In the genomic region with DNA sequence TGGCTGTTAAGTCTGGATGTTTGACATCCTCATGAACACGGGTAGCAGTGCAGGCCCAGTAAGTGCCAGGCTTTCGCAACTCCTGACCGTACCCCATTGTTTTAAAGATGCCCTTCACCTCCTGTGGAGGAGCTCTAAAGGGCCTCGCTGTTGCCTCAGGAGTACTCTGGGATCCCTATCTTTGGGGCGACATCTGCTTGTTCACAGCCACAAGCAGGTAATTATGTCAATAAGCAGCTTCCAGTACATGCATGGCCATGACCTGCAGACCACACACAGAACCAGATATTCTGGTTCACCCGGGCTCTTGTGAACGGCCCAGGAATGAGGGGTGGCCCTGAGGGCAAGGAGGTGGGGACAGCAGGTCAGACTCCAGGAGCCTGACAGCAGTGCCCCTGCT, we compare ENCODE assay signal across 19 mouse cellular contexts. TPM values are rescaled to one million over a fixed set of nuclear protein-coding genes. Genes with fewer than 3 reads are reported as not detected.
DNase-seq lines count a peak whose midpoint lies in the region; ATAC-seq and TF ChIP-seq lines count a peak whose summit lies in the region.
"Had no signal": no experiment of that assay in that cellular context is flagged by ENCODE, and none has a peak within 500 bp of the region (broad histone marks: within the 10 kb centered on the region; RNA-seq: fewer than 3 reads in every experiment).

No protein-coding gene starts in this region.

- 80% methylated on average over 7 of the region's 7 CpGs for WGBS in limb, embryonic 13.5 days
- 79% methylated on average over 7 of the region's 7 CpGs for WGBS in limb, embryonic 10.5 days
- WGBS in lung, postnatal 0 days: 49% methylated on average over 7 of the region's 7 CpGs
- WGBS in stomach, postnatal 0 days: 69% methylated on average over 7 of the region's 7 CpGs
- 94% methylated on average over 7 of the region's 7 CpGs for WGBS in heart, embryonic 11.5 days (ENCODE audit: insufficient replicate concordance)
- WGBS in hindbrain, embryonic 14.5 days: 89% methylated on average over 7 of the region's 7 CpGs

- TF ChIP-seq EP300 in lung, postnatal 0 days (IDR thresholded peaks at IDR 0.05): peak; percentile 84
- TF ChIP-seq EP300 in stomach, postnatal 0 days (optimal IDR thresholded peaks at IDR 0.05): peak; percentile 61

- TF ChIP-seq CTCF in lung, postnatal 0 days (IDR thresholded peaks at IDR 0.05): peak; percentile 7; the same call in 1 of the 2 replicates
- no peak for TF ChIP-seq CTCF in stomach, postnatal 0 days (IDR thresholded peaks at IDR 0.05; ENCODE audit: low read depth)

- H3K4me1 ChIP-seq in limb, embryonic 13.5 days: no peaks in the 10 kb centered on the region
- no peaks in the 10 kb centered on the region for H3K4me1 ChIP-seq in limb, embryonic 10.5 days
- H3K4me1 ChIP-seq in lung, postnatal 0 days (ENCODE audit: insufficient read depth, low read depth, low read length): peaks cover 5% of the 10 kb centered on the region; the same call in 1 of the 2 replicates
- H3K4me1 ChIP-seq in stomach, postnatal 0 days (replicated peaks; ENCODE audit: control insufficient read depth, insufficient read depth): no peaks in the 10 kb centered on the region
- no peaks in the 10 kb centered on the region for H3K4me1 ChIP-seq in heart, embryonic 11.5 days (ENCODE audit: control insufficient read depth, insufficient read depth, low read length)
- H3K4me1 ChIP-seq in hindbrain, embryonic 14.5 days (replicated peaks; ENCODE audit: control insufficient read depth, insufficient read depth, low read length): no peaks in the 10 kb centered on the region
- H3K4me1 ChIP-seq: forebrain, embryonic 15.5 days; hindbrain, embryonic 10.5 days; midbrain, embryonic 10.5 days had no signal

- no peak for ATAC-seq in limb, embryonic 13.5 days (ENCODE audit: low FRiP score, low read depth)
- ATAC-seq in granulocyte monocyte progenitor cell, adult 5-6 weeks (replicated peaks; ENCODE audit: poor library complexity, severe bottlenecking): peak; percentile 42
- peak; percentile 96 for ATAC-seq in lung, postnatal 0 days
- peak; percentile 83 for ATAC-seq in stomach, postnatal 0 days (ENCODE audit: low FRiP score, low TSS enrichment)
- ATAC-seq in heart, embryonic 11.5 days (replicated peaks; ENCODE audit: insufficient number of reproducible peaks, low FRiP score, low TSS enrichment): no peak
- no peak for ATAC-seq in hindbrain, embryonic 14.5 days (ENCODE audit: low FRiP score)
- ATAC-seq: CD4-positive, CD25-positive, alpha-beta regulatory T cell, adult 4 months; forebrain, embryonic 15.5 days had no signal

- H3K4me2 ChIP-seq in limb, embryonic 13.5 days (replicated peaks): no peak overlapping the region
- no peak overlapping the region for H3K4me2 ChIP-seq in lung, postnatal 0 days (replicated peaks; ENCODE audit: low read depth, low read length)
- H3K4me2 ChIP-seq in stomach, postnatal 0 days (replicated peaks; ENCODE audit: low read depth): no peak overlapping the region
- no peak overlapping the region for H3K4me2 ChIP-seq in heart, embryonic 11.5 days
- no peak overlapping the region for H3K4me2 ChIP-seq in hindbrain, embryonic 14.5 days (replicated peaks)
- H3K4me2 ChIP-seq: forebrain, embryonic 15.5 days; heart, embryonic 13.5 days; liver, embryonic 13.5 days had no signal

- no peak overlapping the region for H3K4me3 ChIP-seq in limb, embryonic 13.5 days
- no peak overlapping the region for H3K4me3 ChIP-seq in limb, embryonic 10.5 days
- no peak overlapping the region for H3K4me3 ChIP-seq in lung, postnatal 0 days (ENCODE audit: low read depth, low read length)
- H3K4me3 ChIP-seq in stomach, postnatal 0 days (ENCODE audit: low read depth, low read length): no peak overlapping the region
- H3K4me3 ChIP-seq in heart, embryonic 11.5 days (ENCODE audit: low read depth, low read length): no peak overlapping the region
- H3K4me3 ChIP-seq in hindbrain, embryonic 14.5 days (replicated peaks; ENCODE audit: low read length): no peak overlapping the region
- H3K4me3 ChIP-seq: forebrain, embryonic 15.5 days; gastrocnemius, adult 2 months; heart, embryonic 13.5 days; hindbrain, embryonic 10.5 days; liver, embryonic 13.5 days; midbrain, embryonic 10.5 days; myocyte had no signal

- H3K9me3 ChIP-seq in limb, embryonic 13.5 days: no peaks in the 10 kb centered on the region
- no peaks in the 10 kb centered on the region for H3K9me3 ChIP-seq in limb, embryonic 10.5 days (replicated peaks)
- H3K9me3 ChIP-seq in lung, postnatal 0 days (ENCODE audit: low read length): no peaks in the 10 kb centered on the region
- no peaks in the 10 kb centered on the region for H3K9me3 ChIP-seq in stomach, postnatal 0 days (ENCODE audit: control insufficient read depth, low read length)
- H3K9me3 ChIP-seq in heart, embryonic 11.5 days (replicated peaks; ENCODE audit: control insufficient read depth, low read length): no peaks in the 10 kb centered on the region
- H3K9me3 ChIP-seq in hindbrain, embryonic 14.5 days (ENCODE audit: control insufficient read depth, low read length): no peaks in the 10 kb centered on the region
- H3K9me3 ChIP-seq: forebrain, embryonic 15.5 days; heart, embryonic 13.5 days; hindbrain, embryonic 10.5 days; liver, embryonic 13.5 days; midbrain, embryonic 10.5 days had no signal

- no peak for DNase-seq in limb, embryonic 10.5 days (ENCODE audit: low spot score)
- DNase-seq in lung, postnatal 0 days (ENCODE audit: low spot score): peak; percentile 90
- peak; percentile 67 for DNase-seq in stomach, postnatal 0 days (ENCODE audit: low spot score)
- DNase-seq in cerebellum, postnatal 14 days: no peak
- DNase-seq in hindbrain, embryonic 14.5 days (ENCODE audit: low spot score): no peak
- DNase-seq: gastrocnemius, adult 2 months; liver, embryonic 13.5 days had no signal

- peaks cover 98% of the 10 kb centered on the region for H3K36me3 ChIP-seq in limb, embryonic 13.5 days
- peaks cover 100% of the 10 kb centered on the region for H3K36me3 ChIP-seq in limb, embryonic 10.5 days
- peaks cover 38% of the 10 kb centered on the region for H3K36me3 ChIP-seq in lung, postnatal 0 days (ENCODE audit: insufficient read depth, low read length)
- H3K36me3 ChIP-seq in stomach, postnatal 0 days (ENCODE audit: control insufficient read depth, insufficient read depth, low read length): peaks cover 36% of the 10 kb centered on the region
- peaks cover 43% of the 10 kb centered on the region for H3K36me3 ChIP-seq in heart, embryonic 11.5 days (ENCODE audit: control insufficient read depth, insufficient read depth, low read length)
- H3K36me3 ChIP-seq in hindbrain, embryonic 14.5 days (replicated peaks; ENCODE audit: control insufficient read depth, insufficient read depth): peaks cover 95% of the 10 kb centered on the region

- 0 out of 2 replicates have a peak overlapping the region, but pooled peaks have one; percentile 6 for H3K9ac ChIP-seq in limb, embryonic 13.5 days
- no peak overlapping the region for H3K9ac ChIP-seq in lung, postnatal 0 days (replicated peaks; ENCODE audit: low read depth)
- H3K9ac ChIP-seq in stomach, postnatal 0 days (ENCODE audit: low read length): no peak overlapping the region
- no peak overlapping the region for H3K9ac ChIP-seq in heart, embryonic 11.5 days (ENCODE audit: low read depth, low read length)
- no peak overlapping the region for H3K9ac ChIP-seq in hindbrain, embryonic 14.5 days
- H3K9ac ChIP-seq: forebrain, embryonic 15.5 days; heart, embryonic 13.5 days; liver, embryonic 13.5 days had no signal

- no peak overlapping the region for H3K27ac ChIP-seq in limb, embryonic 13.5 days
- H3K27ac ChIP-seq in limb, embryonic 10.5 days: no peak overlapping the region
- H3K27ac ChIP-seq in lung, postnatal 0 days (ENCODE audit: low read length): peak overlapping the region; percentile 11; the same call in 1 of the 2 replicates
- peak overlapping the region; percentile 65 for H3K27ac ChIP-seq in stomach, postnatal 0 days (replicated peaks)
- H3K27ac ChIP-seq in heart, embryonic 11.5 days (ENCODE audit: low read depth, low read length): no peak overlapping the region
- no peak overlapping the region for H3K27ac ChIP-seq in hindbrain, embryonic 14.5 days
- H3K27ac ChIP-seq: forebrain, embryonic 15.5 days; gastrocnemius, adult 2 months; heart, embryonic 13.5 days; hindbrain, embryonic 10.5 days; liver, embryonic 13.5 days; midbrain, embryonic 10.5 days had no signal

- no peaks in the 10 kb centered on the region for H3K27me3 ChIP-seq in limb, embryonic 13.5 days
- H3K27me3 ChIP-seq in limb, embryonic 10.5 days (ENCODE audit: low read depth, poor library complexity, severe bottlenecking): no peaks in the 10 kb centered on the region
- no peaks in the 10 kb centered on the region for H3K27me3 ChIP-seq in lung, postnatal 0 days (replicated peaks; ENCODE audit: insufficient read depth, low read length)
- H3K27me3 ChIP-seq in stomach, postnatal 0 days (ENCODE audit: control insufficient read depth, insufficient read depth, low read length): no peaks in the 10 kb centered on the region
- no peaks in the 10 kb centered on the region for H3K27me3 ChIP-seq in heart, embryonic 11.5 days (ENCODE audit: control insufficient read depth, insufficient read depth, low read length)
- H3K27me3 ChIP-seq in hindbrain, embryonic 14.5 days (ENCODE audit: control insufficient read depth, insufficient read depth, low read length): no peaks in the 10 kb centered on the region
- H3K27me3 ChIP-seq: forebrain, embryonic 15.5 days; heart, embryonic 13.5 days; liver, embryonic 13.5 days had no signal

RNA-seq across cellular contexts. Expression of gene Srp68, which starts 13.8 kb away (rescaled TPM):
- 109 and 110 TPM in 2 replicates for polyA plus RNA-seq in limb, embryonic 13.5 days (2015; fragmentation: Nextera tagmentation; extraction: Ambion mirVana)
- 121 and 123 TPM in 2 replicates for polyA plus RNA-seq in limb, embryonic 10.5 days (2016; fragmentation: Nextera tagmentation; extraction: Ambion mirVana)
- total RNA-seq in granulocyte monocyte progenitor cell, adult 5-6 weeks (2014; fragmentation: Nextera tagmentation): 104 and 123 TPM in 2 replicates
- total RNA-seq in granulocyte monocyte progenitor cell, adult 5-6 weeks (2017): 75.2 and 75.7 TPM in 2 replicates
- polyA plus RNA-seq in lung, postnatal 0 days (2015; fragmentation: Nextera tagmentation; extraction: Ambion mirVana): 43.0 and 47.4 TPM in 2 replicates
- polyA plus RNA-seq in stomach, postnatal 0 days (2015; fragmentation: Nextera tagmentation; extraction: Ambion mirVana): 52.6 and 53.0 TPM in 2 replicates
- 61.5 and 61.9 TPM in 2 replicates for polyA plus RNA-seq in heart, embryonic 11.5 days (2014; fragmentation: Nextera tagmentation; extraction: Ambion mirVana)
- polyA plus RNA-seq in hindbrain, embryonic 14.5 days (2014; fragmentation: Nextera tagmentation; extraction: Ambion mirVana): 52.0 and 54.0 TPM in 2 replicates

RNA-seq across cellular contexts. Expression of gene Galr2, which starts 20.5 kb away (rescaled TPM):
- polyA plus RNA-seq in limb, embryonic 13.5 days (2015; fragmentation: Nextera tagmentation; extraction: Ambion mirVana): 0.18 and 0.27 TPM in 2 replicates
- 0.11 TPM in 1 of 2 replicates, not detected in the other for polyA plus RNA-seq in limb, embryonic 10.5 days (2016; fragmentation: Nextera tagmentation; extraction: Ambion mirVana)
- not detected in 2 replicates for total RNA-seq in granulocyte monocyte progenitor cell, adult 5-6 weeks (2014; fragmentation: Nextera tagmentation)
- total RNA-seq in granulocyte monocyte progenitor cell, adult 5-6 weeks (2017): 0.09 TPM in 1 of 2 replicates, not detected in the other
- 0.11 TPM in 1 of 2 replicates, not detected in the other for polyA plus RNA-seq in lung, postnatal 0 days (2015; fragmentation: Nextera tagmentation; extraction: Ambion mirVana)
- polyA plus RNA-seq in stomach, postnatal 0 days (2015; fragmentation: Nextera tagmentation; extraction: Ambion mirVana): 0.68 and 0.76 TPM in 2 replicates
- 0.16 TPM in 1 of 2 replicates, not detected in the other for polyA plus RNA-seq in heart, embryonic 11.5 days (2014; fragmentation: Nextera tagmentation; extraction: Ambion mirVana)
- polyA plus RNA-seq in hindbrain, embryonic 14.5 days (2014; fragmentation: Nextera tagmentation; extraction: Ambion mirVana): 0.55 and 0.57 TPM in 2 replicates
- total RNA-seq: adrenal gland, postnatal 36 days; common myeloid progenitor, adult 5-6 weeks; layer of hippocampus, adult 8-10 months had no signal
- polyA plus RNA-seq: CD4-positive, CD25-positive, alpha-beta regulatory T cell, adult 4 months; forebrain, embryonic 15.5 days; heart, embryonic 13.5 days; liver, embryonic 13.5 days had no signal

RNA-seq across cellular contexts. Expression of gene Evpl, which starts 22.4 kb away (rescaled TPM):
- polyA plus RNA-seq in limb, embryonic 13.5 days (2015; fragmentation: Nextera tagmentation; extraction: Ambion mirVana): 3.3 and 4.0 TPM in 2 replicates
- 1.4 and 1.7 TPM in 2 replicates for polyA plus RNA-seq in limb, embryonic 10.5 days (2016; fragmentation: Nextera tagmentation; extraction: Ambion mirVana)
- total RNA-seq in granulocyte monocyte progenitor cell, adult 5-6 weeks (2014; fragmentation: Nextera tagmentation): 0.13 and 0.58 TPM in 2 replicates
- total RNA-seq in granulocyte monocyte progenitor cell, adult 5-6 weeks (2017): 1.5 and 1.7 TPM in 2 replicates
- 2.9 and 4.2 TPM in 2 replicates for polyA plus RNA-seq in lung, postnatal 0 days (2015; fragmentation: Nextera tagmentation; extraction: Ambion mirVana)
- polyA plus RNA-seq in stomach, postnatal 0 days (2015; fragmentation: Nextera tagmentation; extraction: Ambion mirVana): 26.5 and 30.1 TPM in 2 replicates
- polyA plus RNA-seq in heart, embryonic 11.5 days (2014; fragmentation: Nextera tagmentation; extraction: Ambion mirVana): 0.26 and 0.31 TPM in 2 replicates
- 0.62 and 0.64 TPM in 2 replicates for polyA plus RNA-seq in hindbrain, embryonic 14.5 days (2014; fragmentation: Nextera tagmentation; extraction: Ambion mirVana)
- polyA plus RNA-seq: CD4-positive, CD25-positive, alpha-beta regulatory T cell, adult 4 months had no signal

RNA-seq across cellular contexts. Expression of gene Exoc7, which starts 46.8 kb away (rescaled TPM):
- polyA plus RNA-seq in limb, embryonic 13.5 days (2015; fragmentation: Nextera tagmentation; extraction: Ambion mirVana): 76.5 and 80.2 TPM in 2 replicates
- polyA plus RNA-seq in limb, embryonic 10.5 days (2016; fragmentation: Nextera tagmentation; extraction: Ambion mirVana): 55.1 and 64.8 TPM in 2 replicates
- 23.0 and 45.3 TPM in 2 replicates for total RNA-seq in granulocyte monocyte progenitor cell, adult 5-6 weeks (2014; fragmentation: Nextera tagmentation)
- 30.1 and 36.6 TPM in 2 replicates for total RNA-seq in granulocyte monocyte progenitor cell, adult 5-6 weeks (2017)
- polyA plus RNA-seq in lung, postnatal 0 days (2015; fragmentation: Nextera tagmentation; extraction: Ambion mirVana): 41.3 and 41.9 TPM in 2 replicates
- polyA plus RNA-seq in stomach, postnatal 0 days (2015; fragmentation: Nextera tagmentation; extraction: Ambion mirVana): 42.3 and 43.9 TPM in 2 replicates
- 42.5 and 46.6 TPM in 2 replicates for polyA plus RNA-seq in heart, embryonic 11.5 days (2014; fragmentation: Nextera tagmentation; extraction: Ambion mirVana)
- polyA plus RNA-seq in hindbrain, embryonic 14.5 days (2014; fragmentation: Nextera tagmentation; extraction: Ambion mirVana): 115 and 118 TPM in 2 replicates

Comparison
In these comparisons a context has a peak if more than half of its experiments do, and no peak if none do; other contexts are left out.
1. ATAC-seq: peak in granulocyte monocyte progenitor cell, adult 5-6 weeks (single experiment), lung, postnatal 0 days (single experiment) and stomach, postnatal 0 days (single experiment); none in limb, embryonic 13.5 days (single experiment), heart, embryonic 11.5 days (single experiment) and hindbrain, embryonic 14.5 days (single experiment).
2. H3K27ac ChIP-seq: peak in lung, postnatal 0 days (single experiment) and stomach, postnatal 0 days (single experiment); none in limb, embryonic 13.5 days (single experiment), limb, embryonic 10.5 days (single experiment), heart, embryonic 11.5 days (single experiment) and hindbrain, embryonic 14.5 days (single experiment).
3. DNase-seq: peak in lung, postnatal 0 days (single experiment) and stomach, postnatal 0 days (single experiment); none in limb, embryonic 10.5 days (single experiment), cerebellum, postnatal 14 days (0 of 2) and hindbrain, embryonic 14.5 days (single experiment).